Mouse (Mus musculus): ENCODE measurements around the gene Hoxd8. TPM values are rescaled to one million over a fixed set of nuclear protein-coding genes. Genes with fewer than 3 reads are reported as not detected.

The Hoxd8 gene
- polyA plus RNA-seq, 2 experiments, result 0.04 to 0.06 TPM

DNA sequence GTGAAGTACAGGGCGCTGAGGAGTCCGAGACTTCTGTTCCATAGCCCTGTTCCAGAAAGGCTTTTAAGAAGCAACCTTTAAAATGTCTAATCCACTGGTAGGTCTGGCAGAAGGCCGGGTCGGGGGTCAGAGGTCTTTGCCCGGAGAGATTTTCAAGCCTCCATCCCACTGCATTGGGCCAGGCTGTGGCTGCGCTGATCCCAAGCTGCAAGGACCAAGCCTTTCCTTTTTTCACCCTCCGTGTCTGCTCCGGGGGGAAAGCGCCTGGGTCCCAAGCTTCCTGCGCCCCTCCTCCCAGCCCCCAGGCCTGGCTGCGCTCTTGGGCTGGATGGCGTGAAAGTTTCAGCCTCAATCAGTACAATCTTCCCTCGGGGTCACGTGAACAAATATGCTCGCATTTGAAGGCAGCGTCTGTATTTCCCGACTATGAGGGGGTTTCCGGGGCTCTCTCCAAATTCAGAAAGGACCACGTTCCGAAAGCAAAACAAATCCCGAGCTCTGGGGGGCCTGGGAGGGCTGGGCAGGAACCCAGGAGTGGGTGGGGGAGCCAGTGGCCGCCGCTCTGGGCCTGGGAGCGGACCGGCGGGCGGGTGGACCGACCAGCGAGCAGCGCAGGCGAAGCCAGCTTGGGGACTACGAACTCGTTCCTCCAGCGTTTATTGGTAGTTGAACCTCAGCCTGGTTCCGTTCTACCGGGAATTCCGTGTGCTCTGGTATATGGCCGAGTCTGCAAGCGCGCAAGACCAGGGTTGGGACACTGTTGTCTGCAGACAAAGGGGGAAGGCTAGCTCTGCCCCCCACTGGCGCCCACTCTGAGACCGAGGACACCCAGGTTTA, 31.7 kb downstream of the Hoxd8 start:
- H3K9ac ChIP-seq (replicated peaks), result no peak overlapping the region
- no peak overlapping the region for H3K4me3 ChIP-seq (ENCODE audit: insufficient read depth in 1 of 2, low read depth in 2 of 2, low read length in 2 of 2)
- DNase-seq (ENCODE audit: low read depth in 3 of 3, low spot score in 3 of 3) (no peak), ATAC-seq (ENCODE audit: insufficient read depth) (no peak)
- H3K36me3 ChIP-seq (replicated peaks; ENCODE audit: control insufficient read depth, insufficient read depth, low read depth), result no peaks in the 10 kb centered on the region
- peaks cover 99% of the 10 kb centered on the region for H3K27me3 ChIP-seq (ENCODE audit: control insufficient read depth, insufficient read depth, low read length)
- no peak overlapping the region for H3K4me2 ChIP-seq (ENCODE audit: low read depth)
- no peaks in the 10 kb centered on the region for H3K4me1 ChIP-seq (replicated peaks; ENCODE audit: control insufficient read depth in 2 of 2, insufficient read depth in 2 of 2, low read length in 1 of 2)
- TF ChIP-seq EP300 (IDR thresholded peaks at IDR 0.05; ENCODE audit: low read depth), result no peak
- WGBS (ENCODE audit: insufficient replicate concordance), result 3% methylated on average over 42 of the region's 42 CpGs
- no peaks in the 10 kb centered on the region for H3K9me3 ChIP-seq (ENCODE audit: control insufficient read depth, low read length)
- no peak overlapping the region for H3K27ac ChIP-seq

GRCm38 (mm10) chr2:74736688-74737577, 32.5 kb downstream of the Hoxd8 start:
- Histone ChIP-seq H3K4me2 (ENCODE audit: low read depth) (no peak overlapping the region), H3K4me1 (replicated peaks; ENCODE audit: control insufficient read depth in 2 of 2, insufficient read depth in 2 of 2, low read length in 1 of 2) (no peaks in the 10 kb centered on the region)

DNA sequence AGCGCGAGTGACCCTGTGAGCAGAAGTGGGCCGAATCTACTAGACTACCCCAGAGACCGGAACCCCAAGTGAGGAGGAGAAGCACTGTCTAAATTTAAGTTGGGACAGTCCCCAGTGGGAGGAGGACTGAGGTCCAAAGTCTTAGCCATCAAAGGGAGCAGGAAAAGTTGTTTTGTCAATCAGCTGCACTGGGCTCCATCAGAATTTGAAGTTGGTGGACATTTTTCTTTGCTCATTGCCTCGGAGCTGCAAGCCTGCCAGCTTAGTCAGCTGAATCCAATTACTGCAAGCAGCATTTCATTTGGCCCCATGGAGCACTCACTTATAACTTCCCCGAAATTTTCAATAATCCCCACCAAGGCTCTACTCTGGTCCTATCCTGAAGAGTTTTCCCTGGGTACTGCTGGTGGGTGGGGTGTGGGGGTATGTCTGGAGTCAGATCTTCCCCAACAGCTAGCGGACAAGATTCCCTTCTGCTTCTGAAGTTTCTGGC, 33.2 kb downstream of the Hoxd8 start:
- TF ChIP-seq CTCF (IDR thresholded peaks at IDR 0.05; ENCODE audit: low read depth), result no peak
- no peak for TF ChIP-seq EP300 (IDR thresholded peaks at IDR 0.05; ENCODE audit: low read depth)
- Histone ChIP-seq H3K4me1 (replicated peaks; ENCODE audit: control insufficient read depth in 2 of 2, insufficient read depth in 2 of 2, low read length in 1 of 2) (no peaks in the 10 kb centered on the region), H3K27ac (no peak overlapping the region), H3K4me3 (ENCODE audit: insufficient read depth in 1 of 2, low read depth in 2 of 2, low read length in 2 of 2) (no peak overlapping the region), H3K9me3 (ENCODE audit: control insufficient read depth, low read length) (no peaks in the 10 kb centered on the region), H3K27me3 (ENCODE audit: control insufficient read depth, insufficient read depth, low read length) (peaks cover 94% of the 10 kb centered on the region), H3K9ac (replicated peaks) (no peak overlapping the region), H3K4me2 (ENCODE audit: low read depth) (no peak overlapping the region), H3K36me3 (replicated peaks; ENCODE audit: control insufficient read depth, insufficient read depth, low read depth) (no peaks in the 10 kb centered on the region)
- 18% methylated on average over 7 of the region's 7 CpGs for WGBS (ENCODE audit: insufficient replicate concordance)
- no peak for ATAC-seq (ENCODE audit: insufficient read depth)
- no peak for DNase-seq (ENCODE audit: low read depth in 3 of 3, low spot score in 3 of 3)

More at GRCm38 (mm10) chr2:74736688-74737577, 32.5 kb downstream of the Hoxd8 start:
- Histone ChIP-seq H3K27ac (no peak overlapping the region), H3K9me3 (ENCODE audit: control insufficient read depth, low read length) (no peaks in the 10 kb centered on the region), H3K27me3 (ENCODE audit: control insufficient read depth, insufficient read depth, low read length) (peaks cover 98% of the 10 kb centered on the region), H3K36me3 (replicated peaks; ENCODE audit: control insufficient read depth, insufficient read depth, low read depth) (no peaks in the 10 kb centered on the region), H3K9ac (replicated peaks) (no peak overlapping the region), H3K4me3 (ENCODE audit: insufficient read depth in 1 of 2, low read depth in 2 of 2, low read length in 2 of 2) (no peak overlapping the region)
- ATAC-seq (ENCODE audit: insufficient read depth) (no peak), DNase-seq (ENCODE audit: low read depth in 3 of 3, low spot score in 3 of 3) (no peak)
- WGBS (ENCODE audit: insufficient replicate concordance), result 10% methylated on average over 15 of the region's 15 CpGs
- TF ChIP-seq EP300 (IDR thresholded peaks at IDR 0.05; ENCODE audit: low read depth), result no peak
- no peak for TF ChIP-seq CTCF (IDR thresholded peaks at IDR 0.05; ENCODE audit: low read depth)

DNA sequence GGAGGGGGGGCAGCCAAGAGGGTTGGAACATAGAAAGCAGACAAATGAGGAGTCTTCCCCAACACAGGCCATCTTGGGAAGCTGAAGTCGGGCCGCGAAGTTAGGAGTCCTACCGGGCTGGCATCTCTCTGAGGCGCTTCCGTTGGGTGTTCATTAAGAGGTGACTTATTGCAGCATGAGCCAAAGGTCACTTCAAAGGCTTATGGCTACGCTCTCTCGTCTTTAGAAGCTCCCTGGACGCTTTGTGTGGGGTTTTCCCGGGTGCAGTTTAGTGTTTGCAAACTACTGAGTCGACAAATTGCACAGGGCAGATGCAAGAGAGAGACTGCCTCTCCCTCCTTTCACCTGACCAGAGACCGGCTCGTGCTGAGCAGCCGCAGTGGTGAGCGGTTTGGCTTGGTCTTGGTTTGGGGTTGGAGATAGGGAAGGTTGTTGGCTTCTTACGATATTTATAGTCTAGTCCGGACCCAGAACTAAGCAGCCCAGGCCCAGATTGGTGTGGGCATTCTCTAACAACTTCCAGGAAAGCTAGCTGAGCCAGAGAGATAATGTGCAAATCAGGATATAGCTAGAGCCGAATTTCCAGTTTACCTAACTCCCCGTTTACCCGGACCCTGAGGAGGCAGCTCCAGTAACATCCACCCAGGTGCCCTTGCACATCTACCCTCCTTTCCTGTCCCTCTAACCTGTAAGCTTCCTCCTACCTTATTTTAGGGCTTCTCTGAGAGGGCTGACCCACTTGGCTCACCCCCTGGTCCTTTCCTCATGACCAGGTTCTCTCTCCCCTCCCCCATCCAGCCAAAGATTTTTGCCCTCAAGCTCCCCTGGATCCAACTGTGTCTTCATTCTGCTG, 34.4 kb downstream of the Hoxd8 start:
- H3K4me3 ChIP-seq (ENCODE audit: insufficient read depth in 1 of 2, low read depth in 2 of 2, low read length in 2 of 2), result no peak overlapping the region
- ATAC-seq (ENCODE audit: insufficient read depth), result no peak

More for the DNA sequence above, 34.4 kb downstream of the Hoxd8 start:
- WGBS (ENCODE audit: insufficient replicate concordance), result 3% methylated on average over 20 of the region's 20 CpGs
- H3K27me3 ChIP-seq (ENCODE audit: control insufficient read depth, insufficient read depth, low read length), result peaks cover 90% of the 10 kb centered on the region
- no peak for TF ChIP-seq CTCF (IDR thresholded peaks at IDR 0.05; ENCODE audit: low read depth)
- no peak for TF ChIP-seq EP300 (IDR thresholded peaks at IDR 0.05; ENCODE audit: low read depth)
- H3K9ac ChIP-seq (replicated peaks), result no peak overlapping the region
- DNase-seq (ENCODE audit: low read depth in 3 of 3, low spot score in 3 of 3), result no peak
- H3K27ac ChIP-seq, result no peak overlapping the region
- no peaks in the 10 kb centered on the region for H3K9me3 ChIP-seq (ENCODE audit: control insufficient read depth, low read length)
- H3K4me1 ChIP-seq (replicated peaks; ENCODE audit: control insufficient read depth in 2 of 2, insufficient read depth in 2 of 2, low read length in 1 of 2), result no peaks in the 10 kb centered on the region
- no peaks in the 10 kb centered on the region for H3K36me3 ChIP-seq (replicated peaks; ENCODE audit: control insufficient read depth, insufficient read depth, low read depth)
- no peak overlapping the region for H3K4me2 ChIP-seq (ENCODE audit: low read depth)

Measured in liver, embryonic 14.5 days (tissue).